Mouse (Mus musculus): ENCODE measurements around the gene Shc3. TPM values are rescaled to one million over a fixed set of nuclear protein-coding genes. Genes with fewer than 3 reads are reported as not detected.

Shc3 gene
- polyA plus RNA-seq, 2 experiments: 0.12 TPM; not detected in 1

- TF ChIP-seq EP300 (IDR thresholded peaks at IDR 0.05; ENCODE audit: low read depth) (no peak), CTCF (IDR thresholded peaks at IDR 0.05; ENCODE audit: low read depth) (no peak)
- Histone ChIP-seq H3K36me3 (replicated peaks; ENCODE audit: control insufficient read depth, insufficient read depth, low read depth) (no peaks in the 10 kb centered on the region), H3K27ac (no peak overlapping the region), H3K27me3 (ENCODE audit: control insufficient read depth, insufficient read depth, low read length) (no peaks in the 10 kb centered on the region), H3K9ac (replicated peaks) (no peak overlapping the region), H3K4me2 (ENCODE audit: low read depth) (no peak overlapping the region), H3K4me1 (replicated peaks; ENCODE audit: control insufficient read depth in 2 of 2, insufficient read depth in 2 of 2, low read length in 1 of 2) (no peaks in the 10 kb centered on the region), H3K4me3 (ENCODE audit: insufficient read depth in 1 of 2, low read depth in 2 of 2, low read length in 2 of 2) (no peak overlapping the region), H3K9me3 (ENCODE audit: control insufficient read depth, low read length) (no peaks in the 10 kb centered on the region)
- DNase-seq (ENCODE audit: low read depth in 3 of 3, low spot score in 3 of 3) (no peak), ATAC-seq (ENCODE audit: insufficient read depth) (no peak)
- WGBS (ENCODE audit: insufficient replicate concordance): 53% methylated on average over 8 of the region's 8 CpGs
Measured at GRCm38 (mm10) chr13:51539816-51540215, 29.4 kb downstream of the Shc3 start.

GRCm38 (mm10) chr13:51535326-51535725, 33.9 kb downstream of the Shc3 start:
- H3K4me3 ChIP-seq (ENCODE audit: insufficient read depth in 1 of 2, low read depth in 2 of 2, low read length in 2 of 2): no peak overlapping the region
- no peaks in the 10 kb centered on the region for H3K4me1 ChIP-seq (replicated peaks; ENCODE audit: control insufficient read depth in 2 of 2, insufficient read depth in 2 of 2, low read length in 1 of 2)
- no peak overlapping the region for H3K27ac ChIP-seq
- TF ChIP-seq EP300 (IDR thresholded peaks at IDR 0.05; ENCODE audit: low read depth) (no peak), CTCF (IDR thresholded peaks at IDR 0.05; ENCODE audit: low read depth) (no peak)
- H3K9me3 ChIP-seq (ENCODE audit: control insufficient read depth, low read length): no peaks in the 10 kb centered on the region
- H3K9ac ChIP-seq (replicated peaks): no peak overlapping the region
- no peaks in the 10 kb centered on the region for H3K36me3 ChIP-seq (replicated peaks; ENCODE audit: control insufficient read depth, insufficient read depth, low read depth)
- no peak overlapping the region for H3K4me2 ChIP-seq (ENCODE audit: low read depth)
- ATAC-seq (ENCODE audit: insufficient read depth) (no peak), DNase-seq (ENCODE audit: low read depth in 3 of 3, low spot score in 3 of 3) (no peak)
- no peaks in the 10 kb centered on the region for H3K27me3 ChIP-seq (ENCODE audit: control insufficient read depth, insufficient read depth, low read length)
- WGBS (ENCODE audit: insufficient replicate concordance): 65% methylated on average over 7 of the region's 7 CpGs

GRCm38 (mm10) chr13:51526480-51526879, 42.7 kb downstream of the Shc3 start:
- no peaks in the 10 kb centered on the region for H3K36me3 ChIP-seq (replicated peaks; ENCODE audit: control insufficient read depth, insufficient read depth, low read depth)
- ATAC-seq (ENCODE audit: insufficient read depth) (no peak), DNase-seq (ENCODE audit: low read depth in 3 of 3, low spot score in 3 of 3) (no peak)
- 17% methylated on average over 7 of the region's 7 CpGs for WGBS (ENCODE audit: insufficient replicate concordance)
- no peak overlapping the region for H3K27ac ChIP-seq
- no peaks in the 10 kb centered on the region for H3K4me1 ChIP-seq (replicated peaks; ENCODE audit: control insufficient read depth in 2 of 2, insufficient read depth in 2 of 2, low read length in 1 of 2)
- no peaks in the 10 kb centered on the region for H3K9me3 ChIP-seq (ENCODE audit: control insufficient read depth, low read length)
- TF ChIP-seq EP300 (IDR thresholded peaks at IDR 0.05; ENCODE audit: low read depth) (no peak), CTCF (IDR thresholded peaks at IDR 0.05; ENCODE audit: low read depth) (no peak)
- no peak overlapping the region for H3K4me2 ChIP-seq (ENCODE audit: low read depth)
- no peaks in the 10 kb centered on the region for H3K27me3 ChIP-seq (ENCODE audit: control insufficient read depth, insufficient read depth, low read length)
- no peak overlapping the region for H3K9ac ChIP-seq (replicated peaks)
- no peak overlapping the region for H3K4me3 ChIP-seq (ENCODE audit: insufficient read depth in 1 of 2, low read depth in 2 of 2, low read length in 2 of 2)

GRCm38 (mm10) chr13:51524316-51524715, 44.9 kb downstream of the Shc3 start:
- no peak overlapping the region for H3K9ac ChIP-seq (replicated peaks)
- H3K27ac ChIP-seq: no peak overlapping the region
- H3K36me3 ChIP-seq (replicated peaks; ENCODE audit: control insufficient read depth, insufficient read depth, low read depth): no peaks in the 10 kb centered on the region
- H3K4me1 ChIP-seq (replicated peaks; ENCODE audit: control insufficient read depth in 2 of 2, insufficient read depth in 2 of 2, low read length in 1 of 2): no peaks in the 10 kb centered on the region
- ATAC-seq (ENCODE audit: insufficient read depth) (no peak), DNase-seq (ENCODE audit: low read depth in 3 of 3, low spot score in 3 of 3) (no peak)
- H3K27me3 ChIP-seq (ENCODE audit: control insufficient read depth, insufficient read depth, low read length): no peaks in the 10 kb centered on the region
- WGBS (ENCODE audit: insufficient replicate concordance): 65% methylated on average over 4 of the region's 4 CpGs
- H3K4me3 ChIP-seq (ENCODE audit: insufficient read depth in 1 of 2, low read depth in 2 of 2, low read length in 2 of 2): no peak overlapping the region
- no peak overlapping the region for H3K4me2 ChIP-seq (ENCODE audit: low read depth)
- H3K9me3 ChIP-seq (ENCODE audit: control insufficient read depth, low read length): no peaks in the 10 kb centered on the region
- TF ChIP-seq CTCF (IDR thresholded peaks at IDR 0.05; ENCODE audit: low read depth) (no peak), EP300 (IDR thresholded peaks at IDR 0.05; ENCODE audit: low read depth) (no peak)

GRCm38 (mm10) chr13:51523311-51523710, 45.9 kb downstream of the Shc3 start:
- Histone ChIP-seq H3K36me3 (replicated peaks; ENCODE audit: control insufficient read depth, insufficient read depth, low read depth) (no peaks in the 10 kb centered on the region), H3K27ac (no peak overlapping the region), H3K9ac (replicated peaks) (no peak overlapping the region), H3K4me2 (ENCODE audit: low read depth) (no peak overlapping the region), H3K27me3 (ENCODE audit: control insufficient read depth, insufficient read depth, low read length) (no peaks in the 10 kb centered on the region), H3K4me3 (ENCODE audit: insufficient read depth in 1 of 2, low read depth in 2 of 2, low read length in 2 of 2) (no peak overlapping the region), H3K9me3 (ENCODE audit: control insufficient read depth, low read length) (no peaks in the 10 kb centered on the region), H3K4me1 (replicated peaks; ENCODE audit: control insufficient read depth in 2 of 2, insufficient read depth in 2 of 2, low read length in 1 of 2) (no peaks in the 10 kb centered on the region)
- 83% methylated on average over 10 of the region's 10 CpGs for WGBS (ENCODE audit: insufficient replicate concordance)
- DNase-seq (ENCODE audit: low read depth in 3 of 3, low spot score in 3 of 3): no peak
- TF ChIP-seq CTCF (IDR thresholded peaks at IDR 0.05; ENCODE audit: low read depth): no peak
- no peak for TF ChIP-seq EP300 (IDR thresholded peaks at IDR 0.05; ENCODE audit: low read depth)
- ATAC-seq (ENCODE audit: insufficient read depth): no peak
